12 mouse cellular contexts compared by ENCODE assay signal in the genomic region with DNA sequence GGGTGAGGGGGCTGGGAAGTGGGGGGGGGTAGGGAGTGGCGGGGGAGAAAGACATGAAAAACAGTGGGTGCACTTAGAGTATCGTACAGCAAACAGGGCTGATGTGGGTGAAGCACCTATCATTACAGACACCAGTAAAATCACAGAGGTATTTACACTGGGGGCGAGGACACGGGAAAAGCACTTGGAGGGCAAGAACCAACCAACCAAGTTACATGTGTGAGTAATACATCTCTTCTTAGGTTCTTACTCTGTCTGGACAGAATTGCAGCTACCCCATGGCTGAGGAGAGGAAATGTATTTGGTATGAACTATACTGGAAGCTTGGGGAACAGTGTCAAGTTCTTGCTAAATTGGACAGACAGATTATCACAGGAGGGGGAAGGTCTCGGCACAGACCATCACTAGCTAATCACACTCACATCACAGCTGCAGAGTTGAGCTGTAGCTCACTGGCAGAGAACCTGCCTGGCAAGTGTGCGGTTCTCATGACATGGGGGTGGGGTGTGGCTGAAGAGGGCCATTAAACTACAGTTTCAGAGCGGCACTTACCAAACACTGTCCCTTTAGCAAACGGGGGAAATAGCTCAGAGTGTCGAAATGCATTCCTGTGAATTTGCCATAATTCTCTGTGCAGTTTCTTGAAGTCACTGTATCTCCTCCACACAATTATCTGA. TPM values are rescaled to one million over a fixed set of nuclear protein-coding genes. Genes with fewer than 3 reads are reported as not detected.
DNase-seq lines count a peak whose midpoint lies in the region; ATAC-seq and TF ChIP-seq lines count a peak whose summit lies in the region.
"Had no signal": no experiment of that assay in that cellular context is flagged by ENCODE, and none has a peak within 500 bp of the region (broad histone marks: within the 10 kb centered on the region; RNA-seq: fewer than 3 reads in every experiment).

No protein-coding gene starts in this region.

- no peak for TF ChIP-seq EP300 in stomach, postnatal 0 days (optimal IDR thresholded peaks at IDR 0.05)

- no peaks in the 10 kb centered on the region for H3K27me3 ChIP-seq in limb, embryonic 12.5 days
- no peaks in the 10 kb centered on the region for H3K27me3 ChIP-seq in limb, embryonic 10.5 days (ENCODE audit: low read depth, poor library complexity, severe bottlenecking)
- H3K27me3 ChIP-seq in intestine, embryonic 14.5 days (replicated peaks; ENCODE audit: control insufficient read depth, insufficient read depth, low read length), result no peaks in the 10 kb centered on the region
- no peaks in the 10 kb centered on the region for H3K27me3 ChIP-seq in lung, embryonic 16.5 days (ENCODE audit: control insufficient read depth, insufficient read depth, low read depth, low read length)
- no peaks in the 10 kb centered on the region for H3K27me3 ChIP-seq in stomach, postnatal 0 days (ENCODE audit: control insufficient read depth, insufficient read depth, low read length)
- H3K27me3 ChIP-seq: hindbrain, embryonic 13.5 days; neural tube, embryonic 12.5 days had no signal

- WGBS in limb, embryonic 12.5 days, result 75% methylated on average over 9 of the region's 9 CpGs
- 77% methylated on average over 9 of the region's 9 CpGs for WGBS in limb, embryonic 10.5 days
- WGBS in intestine, embryonic 14.5 days, result 59% methylated on average over 9 of the region's 9 CpGs
- WGBS in lung, embryonic 16.5 days, result 35% methylated on average over 9 of the region's 9 CpGs
- 48% methylated on average over 9 of the region's 9 CpGs for WGBS in stomach, postnatal 0 days

- no peak overlapping the region for H3K9ac ChIP-seq in limb, embryonic 12.5 days (replicated peaks)
- no peak overlapping the region for H3K9ac ChIP-seq in intestine, embryonic 14.5 days (ENCODE audit: low read length)
- no peak overlapping the region for H3K9ac ChIP-seq in lung, embryonic 16.5 days (ENCODE audit: low read length)
- no peak overlapping the region for H3K9ac ChIP-seq in stomach, postnatal 0 days (ENCODE audit: low read length)
- H3K9ac ChIP-seq: hindbrain, embryonic 13.5 days; neural tube, embryonic 12.5 days had no signal

- no peaks in the 10 kb centered on the region for H3K9me3 ChIP-seq in limb, embryonic 12.5 days
- H3K9me3 ChIP-seq in limb, embryonic 10.5 days (replicated peaks), result no peaks in the 10 kb centered on the region
- H3K9me3 ChIP-seq in intestine, embryonic 14.5 days (ENCODE audit: control insufficient read depth, low read length), result no peaks in the 10 kb centered on the region
- no peaks in the 10 kb centered on the region for H3K9me3 ChIP-seq in lung, embryonic 16.5 days (ENCODE audit: control insufficient read depth, low read length)
- no peaks in the 10 kb centered on the region for H3K9me3 ChIP-seq in stomach, postnatal 0 days (ENCODE audit: control insufficient read depth, low read length)
- H3K9me3 ChIP-seq: hindbrain, embryonic 13.5 days; midbrain, embryonic 10.5 days; neural tube, embryonic 12.5 days had no signal

- H3K4me1 ChIP-seq in limb, embryonic 12.5 days (replicated peaks), result no peaks in the 10 kb centered on the region
- no peaks in the 10 kb centered on the region for H3K4me1 ChIP-seq in limb, embryonic 10.5 days
- peaks cover 12% of the 10 kb centered on the region for H3K4me1 ChIP-seq in intestine, embryonic 14.5 days (replicated peaks; ENCODE audit: control insufficient read depth, insufficient read depth, low read length)
- peaks cover 23% of the 10 kb centered on the region for H3K4me1 ChIP-seq in lung, embryonic 16.5 days (replicated peaks; ENCODE audit: control insufficient read depth, insufficient read depth, low read length)
- H3K4me1 ChIP-seq in stomach, postnatal 0 days (replicated peaks; ENCODE audit: control insufficient read depth, insufficient read depth), result no peaks in the 10 kb centered on the region
- H3K4me1 ChIP-seq: hindbrain, embryonic 13.5 days; neural tube, embryonic 12.5 days had no signal

- no peak overlapping the region for H3K4me2 ChIP-seq in limb, embryonic 12.5 days
- no peak overlapping the region for H3K4me2 ChIP-seq in intestine, embryonic 14.5 days (ENCODE audit: low read length)
- H3K4me2 ChIP-seq in lung, embryonic 16.5 days (ENCODE audit: low read depth, low read length), result peak overlapping the region; percentile 9
- H3K4me2 ChIP-seq in stomach, postnatal 0 days (replicated peaks; ENCODE audit: low read depth), result no peak overlapping the region
- H3K4me2 ChIP-seq: hindbrain, embryonic 13.5 days; neural tube, embryonic 12.5 days had no signal

- peaks cover 62% of the 10 kb centered on the region for H3K36me3 ChIP-seq in limb, embryonic 12.5 days
- H3K36me3 ChIP-seq in limb, embryonic 10.5 days, result peaks cover 45% of the 10 kb centered on the region
- H3K36me3 ChIP-seq in intestine, embryonic 14.5 days (ENCODE audit: control insufficient read depth, insufficient read depth, low read length), result peaks cover 40% of the 10 kb centered on the region
- peaks cover 3% of the 10 kb centered on the region; the same call in 1 of the 2 replicates for H3K36me3 ChIP-seq in lung, embryonic 16.5 days (ENCODE audit: control insufficient read depth, insufficient read depth, low read length)
- H3K36me3 ChIP-seq in stomach, postnatal 0 days (ENCODE audit: control insufficient read depth, insufficient read depth, low read length), result no peaks in the 10 kb centered on the region; the same call in 1 of the 2 replicates

- DNase-seq in limb, embryonic 10.5 days (ENCODE audit: low spot score), result no peak
- peak; percentile 54 for DNase-seq in intestine, embryonic 14.5 days (ENCODE audit: low spot score)
- no peak for DNase-seq in stomach, postnatal 0 days (ENCODE audit: low spot score)
- DNase-seq in neural tube, embryonic 10.5 days (ENCODE audit: extremely low spot score, low spot score), result no peak
- DNase-seq in frontal cortex, postnatal 10 days (ENCODE audit: low spot score in 2 of 2), result no peak
- DNase-seq: cerebellum, adult 11-12 months; left cerebral cortex, postnatal 4 days had no signal

- no peak overlapping the region for H3K4me3 ChIP-seq in limb, embryonic 12.5 days (replicated peaks)
- no peak overlapping the region for H3K4me3 ChIP-seq in limb, embryonic 10.5 days
- H3K4me3 ChIP-seq in intestine, embryonic 14.5 days (ENCODE audit: low read depth, low read length), result no peak overlapping the region
- H3K4me3 ChIP-seq in lung, embryonic 16.5 days (ENCODE audit: low read length), result no peak overlapping the region
- H3K4me3 ChIP-seq in stomach, postnatal 0 days (ENCODE audit: low read depth, low read length), result no peak overlapping the region
- H3K4me3 ChIP-seq: hindbrain, embryonic 13.5 days; midbrain, embryonic 10.5 days; neural tube, embryonic 12.5 days had no signal

- no peak for ATAC-seq in limb, embryonic 12.5 days (ENCODE audit: insufficient number of reproducible peaks, insufficient read depth, low FRiP score, low TSS enrichment, low read depth)
- peak; percentile 68 for ATAC-seq in intestine, embryonic 14.5 days (replicated peaks; ENCODE audit: low FRiP score, low TSS enrichment, low read depth)
- peak; percentile 92 for ATAC-seq in lung, embryonic 16.5 days (ENCODE audit: low read depth)
- ATAC-seq in stomach, postnatal 0 days (ENCODE audit: low FRiP score, low TSS enrichment), result 0 out of 2 replicates have a peak, but pooled peaks have one; percentile 53

- H3K27ac ChIP-seq in limb, embryonic 12.5 days, result peak overlapping the region; percentile 45; the same call in 1 of the 2 replicates
- no peak overlapping the region for H3K27ac ChIP-seq in limb, embryonic 10.5 days
- peak overlapping the region; percentile 16; the same call in 1 of the 2 replicates for H3K27ac ChIP-seq in intestine, embryonic 14.5 days (ENCODE audit: low read depth)
- H3K27ac ChIP-seq in lung, embryonic 16.5 days (ENCODE audit: low read length), result peak overlapping the region; percentile 78
- peak overlapping the region; percentile 14; the same call in 1 of the 2 replicates for H3K27ac ChIP-seq in stomach, postnatal 0 days (replicated peaks)
- H3K27ac ChIP-seq: hindbrain, embryonic 13.5 days; midbrain, embryonic 10.5 days; neural tube, embryonic 12.5 days had no signal

- no peak for TF ChIP-seq CTCF in stomach, postnatal 0 days (IDR thresholded peaks at IDR 0.05; ENCODE audit: low read depth)

RNA-seq across cellular contexts. Expression of a gene that starts 12.5 kb away (rescaled TPM):
- polyA plus RNA-seq in limb, embryonic 12.5 days (2016; fragmentation: Nextera tagmentation; extraction: Ambion mirVana), result 17.8 and 20.6 TPM in 2 replicates
- 13.0 and 16.3 TPM in 2 replicates for polyA plus RNA-seq in limb, embryonic 10.5 days (2016; fragmentation: Nextera tagmentation; extraction: Ambion mirVana)
- 14.5 and 18.8 TPM in 2 replicates for polyA plus RNA-seq in intestine, embryonic 14.5 days (2014; fragmentation: Nextera tagmentation; extraction: Ambion mirVana)
- polyA plus RNA-seq in lung, embryonic 16.5 days (2015; fragmentation: Nextera tagmentation; extraction: Ambion mirVana), result 15.5 and 16.4 TPM in 2 replicates
- 4.5 TPM in 2 replicates for polyA plus RNA-seq in stomach, postnatal 0 days (2015; fragmentation: Nextera tagmentation; extraction: Ambion mirVana)

RNA-seq across cellular contexts. Expression of a gene that starts 25.9 kb away (rescaled TPM):
- 60.6 and 61.7 TPM in 2 replicates for polyA plus RNA-seq in limb, embryonic 12.5 days (2016; fragmentation: Nextera tagmentation; extraction: Ambion mirVana)
- 51.3 and 55.0 TPM in 2 replicates for polyA plus RNA-seq in limb, embryonic 10.5 days (2016; fragmentation: Nextera tagmentation; extraction: Ambion mirVana)
- polyA plus RNA-seq in intestine, embryonic 14.5 days (2014; fragmentation: Nextera tagmentation; extraction: Ambion mirVana), result 37.0 and 38.0 TPM in 2 replicates
- 33.7 and 40.5 TPM in 2 replicates for polyA plus RNA-seq in lung, embryonic 16.5 days (2015; fragmentation: Nextera tagmentation; extraction: Ambion mirVana)
- polyA plus RNA-seq in stomach, postnatal 0 days (2015; fragmentation: Nextera tagmentation; extraction: Ambion mirVana), result 20.5 and 22.0 TPM in 2 replicates
